Mouse (Mus musculus) small intestine, adult 2 months (tissue): ENCODE measurements around the gene Phf8. TPM values are rescaled to one million over a fixed set of nuclear protein-coding genes. Genes with fewer than 3 reads are reported as not detected.
"Not testable (repeated sequence)": the region's sequence is repeated elsewhere in the genome, so short reads cannot be mapped to it uniquely, and the experiment has no call there.

Source experiments
- H3K27ac ChIP-seq: fragments of 200-500 bp; 2 replicates; pipeline ENCODE4 v1.5.1; 2012; ENCODE audit warnings: low read depth, low read length, control low read depth, inconsistent platforms; ENCODE audit not compliant: insufficient read depth
- H3K27me3 ChIP-seq: fragments of 200-500 bp; 2 replicates; pipeline ENCODE4 v1.6.1; 2012; ENCODE audit warnings: mild to moderate bottlenecking, moderate library complexity, low read length, inconsistent platforms; ENCODE audit not compliant: control insufficient read depth, insufficient read depth
- H3K36me3 ChIP-seq: fragments of 200-500 bp; 2 replicates; pipeline ENCODE4 v1.6.1; 2012; ENCODE audit warnings: mild to moderate bottlenecking, low read length, control low read depth, inconsistent platforms; ENCODE audit not compliant: control insufficient read depth, insufficient read depth
- H3K4me1 ChIP-seq: fragments of 200-500 bp; 2 replicates; pipeline ENCODE4 v1.6.1; 2012; ENCODE audit warnings: low read length, inconsistent platforms, mixed read lengths; ENCODE audit not compliant: control insufficient read depth, insufficient read depth, insufficient read length
- H3K4me3 ChIP-seq: fragments of 200-500 bp; 2 replicates; pipeline ENCODE4 v1.5.1; 2012; ENCODE audit warnings: low read depth, mild to moderate bottlenecking, control low read depth, inconsistent platforms, low read length, moderate library complexity
- CTCF ChIP-seq: fragments of 200-500 bp; IDR thresholded peaks from 2 replicates; pipeline ENCODE4 v1.5.1; 2012; ENCODE audit warnings: low read depth, mild to moderate bottlenecking, control low read depth, inconsistent platforms, low read length, moderate library complexity, mixed read lengths; ENCODE audit not compliant: insufficient replicate concordance, insufficient read length; ENCODE audit errors: extremely low read depth
- POLR2A ChIP-seq: fragments of 200-500 bp; IDR thresholded peaks from 2 replicates; pipeline ENCODE4 v1.6.1; 2012; ENCODE audit warnings: low read depth, mild to moderate bottlenecking, control low read depth, inconsistent platforms, low read length, moderate library complexity
- WGBS: fragments of 180-500 bp; shearing (Covaris S2); methylation state at CpG from one replicate; pipeline ENCODE4 v1.1.7; 2018; 5-methylcytosine and 5-hydroxymethylcytosine counted together
- polyA plus RNA-seq: library from polyadenylated mRNA; depleted of rRNA; stranded (reverse); fragments of >200 nt; gene quantifications from 2 replicates; pipeline ENCODE4 v1.2.3, GENCODE M21; 2012; rRNA removed

Gene Phf8
- polyA plus RNA-seq, result 2.8 and 5.2 TPM in 2 replicates

- whole genome bisulfite sequencing, result 12% methylated on average over 68 of the region's 68 CpGs
- peaks cover 2% of the 10 kb centered on the region; the same call in 1 of the 2 replicates for H3K36me3 ChIP-seq
- no peaks in the 10 kb centered on the region for H3K27me3 ChIP-seq
- no peak for TF ChIP-seq CTCF
- TF ChIP-seq POLR2A, result peak; percentile 71
- H3K27ac ChIP-seq, result peak within 1 kb of the TSS; percentile 88
- peaks cover 4% of the 10 kb centered on the region; the same call in 1 of the 2 replicates for H3K4me1 ChIP-seq
- peak within 1 kb of the TSS; percentile 94 for H3K4me3 ChIP-seq
Measured at GRCm38 (mm10) chrX:151520458-151521322, at the start of gene Phf8. Gene Phf8, plus strand, starts transcription at chrX:151520672.

- Histone ChIP-seq H3K36me3 (no peaks in the 10 kb centered on the region), H3K4me1 (no peaks in the 10 kb centered on the region), H3K27ac (no peak overlapping the region), H3K4me3 (no peak overlapping the region), H3K27me3 (no peaks in the 10 kb centered on the region)
- WGBS, result 78% methylated on average over 3 of the region's 3 CpGs
- TF ChIP-seq POLR2A (no peak), CTCF (no peak)
Measured at GRCm38 (mm10) chrX:151488128-151488527, 32.3 kb upstream of the Phf8 start.

- H3K4me3 ChIP-seq, H3K36me3 ChIP-seq, H3K27ac ChIP-seq, H3K4me1 ChIP-seq, H3K27me3 ChIP-seq: not testable (repeated sequence)
- 96% methylated on average over 4 of the region's 4 CpGs for WGBS
Measured at GRCm38 (mm10) chrX:151493269-151493668, 27.2 kb upstream of the Phf8 start.

GRCm38 (mm10) chrX:151496596-151496995, 23.9 kb upstream of the Phf8 start:
- TF ChIP-seq POLR2A (no peak), CTCF (no peak)
- H3K4me3 ChIP-seq, result no peak overlapping the region
- H3K27me3 ChIP-seq, result no peaks in the 10 kb centered on the region
- no peaks in the 10 kb centered on the region for H3K36me3 ChIP-seq
- WGBS, result 79% methylated on average over 1 of the region's 1 CpGs
- no peaks in the 10 kb centered on the region for H3K4me1 ChIP-seq
- H3K27ac ChIP-seq, result no peak overlapping the region

- no peak overlapping the region for H3K4me3 ChIP-seq
- no peaks in the 10 kb centered on the region for H3K27me3 ChIP-seq
- no peaks in the 10 kb centered on the region for H3K36me3 ChIP-seq
- H3K27ac ChIP-seq, result no peak overlapping the region
- TF ChIP-seq CTCF (no peak), POLR2A (no peak)
- no peaks in the 10 kb centered on the region for H3K4me1 ChIP-seq
Measured at GRCm38 (mm10) chrX:151508536-151508935, 11.9 kb upstream of the Phf8 start.

- Histone ChIP-seq H3K4me1 (no peaks in the 10 kb centered on the region), H3K27ac (no peak overlapping the region), H3K36me3 (no peaks in the 10 kb centered on the region), H3K27me3 (no peaks in the 10 kb centered on the region), H3K4me3 (no peak overlapping the region)
- TF ChIP-seq CTCF, result no peak
- no peak for TF ChIP-seq POLR2A
- WGBS, result 83% methylated on average over 1 of the region's 1 CpGs
Measured at GRCm38 (mm10) chrX:151509906-151510305, 10.6 kb upstream of the Phf8 start.

- Histone ChIP-seq H3K4me3 (no peak overlapping the region), H3K27me3 (no peaks in the 10 kb centered on the region), H3K36me3 (no peaks in the 10 kb centered on the region), H3K4me1 (no peaks in the 10 kb centered on the region), H3K27ac (no peak overlapping the region)
- no peak for TF ChIP-seq POLR2A
- no peak for TF ChIP-seq CTCF
- 71% methylated on average over 3 of the region's 3 CpGs for whole genome bisulfite sequencing
Measured at GRCm38 (mm10) chrX:151513066-151513465, 7.4 kb upstream of the Phf8 start.

GRCm38 (mm10) chrX:151513694-151514093, 6.8 kb upstream of the Phf8 start:
- TF ChIP-seq CTCF, result no peak
- Histone ChIP-seq H3K27me3 (no peaks in the 10 kb centered on the region), H3K36me3 (no peaks in the 10 kb centered on the region), H3K4me3 (no peak overlapping the region), H3K27ac (no peak overlapping the region), H3K4me1 (no peaks in the 10 kb centered on the region)
- 80% methylated on average over 2 of the region's 2 CpGs for WGBS
